Mouse (Mus musculus): Measurements from ENCODE around the gene Nemp1. TPM values are rescaled to one million over a fixed set of nuclear protein-coding genes. Genes with fewer than 3 reads are reported as not detected.

Nemp1 gene
- polyA plus RNA-seq, 1 experiment from 2014 or later = 7.8 TPM

DNA sequence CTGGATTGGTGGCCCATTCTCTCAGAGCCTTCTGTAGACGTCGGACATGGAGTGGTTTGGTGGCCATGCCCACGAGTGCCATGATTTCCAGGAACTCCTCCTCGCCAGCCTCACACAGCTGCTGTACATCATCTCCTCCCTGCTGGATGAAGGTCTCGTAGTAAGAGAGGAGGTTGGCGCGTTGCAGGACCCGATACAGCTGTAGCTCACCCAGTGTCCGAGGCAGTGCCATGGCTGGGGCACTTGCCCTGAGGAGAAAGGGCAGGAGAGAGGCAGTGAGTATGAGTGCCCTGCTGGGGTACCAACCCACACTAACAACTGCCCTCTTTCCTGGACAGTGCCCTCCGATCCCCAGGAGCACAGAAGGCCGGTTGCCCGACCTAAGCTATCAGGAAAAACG is 1.8 kb upstream of the Nemp1 start:
- Histone ChIP-seq H3K4me3 (peak overlapping the region; percentile 78), H3K9me3 (replicated peaks) (no peaks in the 10 kb centered on the region), H3K27ac (peak overlapping the region; percentile 99; the same call in 1 of the 2 replicates), H3K4me1 (replicated peaks) (peaks cover 79% of the 10 kb centered on the region), H3K36me3 (peaks cover 15% of the 10 kb centered on the region), H3K27me3 (no peaks in the 10 kb centered on the region), H3K9ac (peak overlapping the region; percentile 89), H3K4me2 (peak overlapping the region; percentile 85)
- WGBS = 56% methylated on average over 13 of the region's 13 CpGs
- no peak for ATAC-seq (replicated peaks; ENCODE audit: insufficient number of reproducible peaks, insufficient read depth, low FRiP score, low read depth)

DNA sequence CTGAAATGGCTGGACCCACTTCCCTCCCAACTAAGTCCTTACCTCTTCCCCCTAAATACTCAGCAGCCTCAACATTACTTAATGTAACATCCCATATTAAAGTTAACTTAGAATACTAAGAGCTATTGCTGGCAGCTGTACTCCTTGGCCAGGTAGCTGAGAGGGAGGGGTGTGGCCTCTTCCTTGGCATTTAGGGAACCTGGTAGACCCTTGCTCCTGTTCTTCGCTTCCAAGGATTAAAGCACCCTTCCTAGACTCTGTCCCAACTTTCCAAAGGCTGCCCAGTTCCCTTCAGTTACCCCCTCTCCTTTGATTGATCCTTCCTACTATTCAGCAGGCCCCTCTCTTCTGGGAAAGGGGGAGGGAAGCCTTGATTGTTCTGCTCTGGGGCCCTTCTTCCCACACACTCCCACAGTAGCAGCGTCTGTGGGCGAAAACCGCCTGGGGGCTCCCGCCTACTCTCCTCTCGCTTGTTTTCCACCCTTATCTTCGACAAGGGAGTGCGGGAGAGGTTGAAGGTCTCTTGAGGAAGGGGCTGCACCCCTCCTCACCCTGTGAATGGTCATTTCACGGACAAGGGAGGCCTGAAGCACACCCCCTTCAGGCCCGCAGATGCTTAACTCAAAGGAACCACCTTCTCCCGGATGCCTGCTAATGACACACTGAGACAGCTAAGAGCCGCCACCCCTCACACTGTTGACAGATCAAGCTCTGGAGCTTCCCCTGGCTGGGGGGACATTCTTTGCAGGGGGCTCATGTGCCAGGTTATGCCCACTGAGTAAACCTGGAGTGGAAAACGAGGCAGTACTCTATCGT is 1.1 kb upstream of the Nemp1 start:
- peak overlapping the region; percentile 99 for H3K27ac ChIP-seq
- 12% methylated on average over 14 of the region's 14 CpGs for WGBS
- H3K4me3 ChIP-seq = peak overlapping the region; percentile 78
- no peaks in the 10 kb centered on the region for H3K27me3 ChIP-seq
- H3K9me3 ChIP-seq (replicated peaks) = no peaks in the 10 kb centered on the region
- H3K36me3 ChIP-seq = peaks cover 10% of the 10 kb centered on the region; the same call in 1 of the 2 replicates
- peak overlapping the region; percentile 89 for H3K9ac ChIP-seq
- no peak for ATAC-seq (replicated peaks; ENCODE audit: insufficient number of reproducible peaks, insufficient read depth, low FRiP score, low read depth)
- peaks cover 77% of the 10 kb centered on the region for H3K4me1 ChIP-seq (replicated peaks)
- H3K4me2 ChIP-seq = peak overlapping the region; percentile 85

DNA sequence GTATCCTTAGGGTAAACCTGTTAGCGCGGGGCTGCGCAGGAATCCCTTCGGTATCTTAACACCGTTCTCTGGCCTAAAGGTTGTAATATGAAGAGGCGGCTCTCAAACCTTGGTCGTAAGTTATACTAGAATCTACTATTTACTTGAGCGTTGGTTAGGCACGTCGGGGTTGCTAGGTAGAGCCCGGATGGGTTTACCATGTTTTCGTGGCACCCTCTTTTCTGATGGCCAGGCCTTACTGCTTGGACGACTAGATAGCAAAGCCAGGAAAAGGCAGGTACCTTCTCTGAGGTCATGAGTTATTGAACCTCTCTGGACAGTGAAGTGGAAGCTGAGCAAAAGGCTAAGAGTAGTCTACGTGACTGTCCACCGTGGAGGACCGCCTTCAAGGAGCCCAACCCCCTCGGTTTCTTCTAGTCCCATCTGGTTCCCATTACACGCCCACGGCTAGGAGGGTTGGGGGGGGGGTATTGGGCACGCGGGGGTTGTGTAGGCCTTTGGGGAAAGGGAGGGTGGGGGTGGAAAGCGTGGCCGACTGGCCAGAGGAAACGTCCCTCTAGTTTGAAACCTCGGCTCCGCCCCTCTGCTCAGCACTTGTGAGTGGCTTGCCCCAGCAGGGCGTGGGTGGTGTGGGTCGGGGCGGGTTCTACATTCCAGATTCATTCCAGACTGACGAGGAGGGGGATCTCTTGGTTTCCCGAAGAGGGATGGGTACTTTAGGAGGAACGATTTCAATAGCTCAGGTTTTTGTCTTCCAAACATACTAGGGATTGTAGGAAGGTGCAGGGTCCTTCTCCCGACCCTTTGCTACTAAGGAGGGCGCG is 780 bp downstream of the Nemp1 start:
- H3K4me3 ChIP-seq = peak overlapping the region; percentile 78
- peaks cover 58% of the 10 kb centered on the region for H3K4me1 ChIP-seq (replicated peaks)
- peak overlapping the region; percentile 89 for H3K9ac ChIP-seq
- WGBS = 2% methylated on average over 35 of the region's 35 CpGs
- peak overlapping the region; percentile 99 for H3K27ac ChIP-seq
- H3K36me3 ChIP-seq = peaks cover 7% of the 10 kb centered on the region; the same call in 1 of the 2 replicates
- H3K27me3 ChIP-seq = no peaks in the 10 kb centered on the region
- H3K4me2 ChIP-seq = peak overlapping the region; percentile 85
- peak; percentile 76 for ATAC-seq (replicated peaks; ENCODE audit: insufficient number of reproducible peaks, insufficient read depth, low FRiP score, low read depth)
- H3K9me3 ChIP-seq (replicated peaks) = no peaks in the 10 kb centered on the region

DNA sequence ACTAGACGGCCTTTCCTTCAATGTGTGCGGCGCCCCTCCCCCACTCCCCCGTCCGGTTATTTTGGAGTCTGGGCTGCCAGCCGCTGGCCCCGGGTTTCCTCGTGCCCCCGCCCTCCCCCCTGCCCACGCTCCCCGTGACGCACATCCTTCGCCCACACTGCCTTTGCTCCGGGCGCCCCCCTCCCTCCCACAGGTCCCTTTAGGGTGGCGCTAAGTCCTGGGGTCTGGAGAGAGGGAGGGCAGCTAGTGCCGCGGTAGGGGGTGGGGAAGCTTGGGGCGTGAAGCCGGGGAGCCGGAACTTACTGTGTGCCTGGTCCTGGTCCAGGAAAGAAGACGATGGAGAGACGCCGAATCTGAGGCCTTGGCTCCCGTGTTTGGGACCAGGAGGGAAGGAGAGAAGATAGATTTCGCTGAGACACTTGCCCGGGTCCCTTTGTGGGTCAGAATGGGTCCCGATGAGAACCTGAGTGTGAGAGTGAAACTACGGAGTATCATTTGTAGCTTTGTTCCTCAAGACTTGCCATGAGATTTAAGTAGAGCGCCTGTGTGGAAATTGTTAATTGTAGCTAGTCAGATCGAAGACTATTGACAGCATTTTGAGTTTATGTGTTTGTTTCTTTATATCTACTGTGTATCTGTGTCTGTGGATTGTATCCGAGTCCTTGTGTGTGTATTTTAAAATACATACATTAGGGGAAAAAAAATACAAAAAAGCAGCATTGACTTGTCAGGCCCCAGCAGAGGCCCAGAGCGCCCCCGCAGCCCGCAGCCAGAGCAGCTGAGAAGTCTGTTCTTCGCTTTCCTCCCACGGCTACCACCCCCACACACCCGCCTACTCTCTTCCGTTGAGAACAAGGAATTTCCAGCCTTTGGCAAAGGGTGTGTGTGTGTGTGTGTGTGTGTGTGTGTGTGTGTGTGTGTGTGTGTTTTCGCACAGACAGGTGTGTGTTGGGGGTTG is 1.7 kb downstream of the Nemp1 start, which contains the start of gene Nab2:
Gene Nab2 (minus strand): TSS at position 476 of the 958 bp plus-strand sequence.
- peak within 1 kb of the TSS; percentile 99 for H3K27ac ChIP-seq
- ATAC-seq (replicated peaks; ENCODE audit: insufficient number of reproducible peaks, insufficient read depth, low FRiP score, low read depth) = peak; percentile 64
- H3K4me2 ChIP-seq = peak within 1 kb of the TSS; percentile 85
- 2% methylated on average over 40 of the region's 40 CpGs for WGBS
- H3K9me3 ChIP-seq (replicated peaks) = no peaks in the 10 kb centered on the region
- peaks cover 49% of the 10 kb centered on the region for H3K4me1 ChIP-seq (replicated peaks)
- peaks cover 7% of the 10 kb centered on the region; the same call in 1 of the 2 replicates for H3K36me3 ChIP-seq
- no peaks in the 10 kb centered on the region for H3K27me3 ChIP-seq
- H3K4me3 ChIP-seq = peak within 1 kb of the TSS; percentile 78
- H3K9ac ChIP-seq = peak within 1 kb of the TSS; percentile 89

DNA sequence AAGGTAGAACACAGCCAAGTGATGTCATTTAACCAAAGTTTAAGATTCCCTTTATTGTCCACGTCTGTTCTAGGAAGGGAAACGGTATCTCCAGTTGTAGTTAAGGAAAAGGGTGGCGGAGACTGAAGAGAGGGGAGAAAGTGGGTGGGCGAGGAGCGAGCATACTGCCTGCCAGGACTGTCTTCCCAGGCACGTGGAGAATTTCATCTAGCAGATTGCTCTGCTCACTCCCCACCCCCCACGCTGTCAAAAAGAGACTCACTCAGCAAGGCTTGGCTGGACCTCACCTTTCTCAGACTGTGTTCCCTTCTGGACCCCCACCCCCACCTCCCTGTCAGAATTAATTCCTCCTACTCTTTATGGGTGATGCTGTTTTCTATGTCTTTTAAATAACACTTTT is 2.5 kb downstream of the Nemp1 start:
- H3K27me3 ChIP-seq = no peaks in the 10 kb centered on the region
- ATAC-seq (replicated peaks; ENCODE audit: insufficient number of reproducible peaks, insufficient read depth, low FRiP score, low read depth) = no peak
- H3K4me1 ChIP-seq (replicated peaks) = peaks cover 41% of the 10 kb centered on the region
- peaks cover 2% of the 10 kb centered on the region; the same call in 1 of the 2 replicates for H3K36me3 ChIP-seq
- no peaks in the 10 kb centered on the region for H3K9me3 ChIP-seq (replicated peaks)
- peak overlapping the region; percentile 99 for H3K27ac ChIP-seq
- H3K9ac ChIP-seq = peak overlapping the region; percentile 18; the same call in 1 of the 2 replicates
- peak overlapping the region; percentile 85 for H3K4me2 ChIP-seq
- peak overlapping the region; percentile 78 for H3K4me3 ChIP-seq
- 1% methylated on average over 7 of the region's 7 CpGs for WGBS

DNA sequence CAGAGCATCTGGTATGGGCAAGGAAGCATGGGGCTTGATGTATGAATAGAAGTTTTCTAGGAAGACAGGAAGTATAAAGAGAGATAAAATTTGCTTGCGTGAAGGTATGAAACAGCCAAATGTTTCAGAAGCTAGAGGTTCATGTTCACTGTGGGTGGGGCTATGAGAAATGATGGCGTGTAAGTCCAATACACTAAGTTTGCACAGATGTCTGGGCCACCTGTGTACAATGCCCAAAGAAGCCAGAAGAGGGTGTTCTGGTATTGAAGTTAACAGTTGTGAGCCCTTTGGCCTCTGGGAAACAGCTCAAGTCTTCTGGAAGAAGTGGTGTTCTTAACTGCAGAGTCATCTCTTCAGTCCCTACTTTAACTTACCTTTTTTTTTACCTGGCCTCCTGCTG is 3.5 kb downstream of the Nemp1 start:
- H3K4me1 ChIP-seq (replicated peaks) = peaks cover 35% of the 10 kb centered on the region
- ATAC-seq (replicated peaks; ENCODE audit: insufficient number of reproducible peaks, insufficient read depth, low FRiP score, low read depth) = no peak
- H3K27me3 ChIP-seq = no peaks in the 10 kb centered on the region
- no peak overlapping the region for H3K27ac ChIP-seq
- H3K4me2 ChIP-seq = no peak overlapping the region
- no peaks in the 10 kb centered on the region for H3K36me3 ChIP-seq
- H3K9me3 ChIP-seq (replicated peaks) = no peaks in the 10 kb centered on the region
- no peak overlapping the region for H3K9ac ChIP-seq
- H3K4me3 ChIP-seq = no peak overlapping the region
- 86% methylated on average over 2 of the region's 2 CpGs for WGBS

DNA sequence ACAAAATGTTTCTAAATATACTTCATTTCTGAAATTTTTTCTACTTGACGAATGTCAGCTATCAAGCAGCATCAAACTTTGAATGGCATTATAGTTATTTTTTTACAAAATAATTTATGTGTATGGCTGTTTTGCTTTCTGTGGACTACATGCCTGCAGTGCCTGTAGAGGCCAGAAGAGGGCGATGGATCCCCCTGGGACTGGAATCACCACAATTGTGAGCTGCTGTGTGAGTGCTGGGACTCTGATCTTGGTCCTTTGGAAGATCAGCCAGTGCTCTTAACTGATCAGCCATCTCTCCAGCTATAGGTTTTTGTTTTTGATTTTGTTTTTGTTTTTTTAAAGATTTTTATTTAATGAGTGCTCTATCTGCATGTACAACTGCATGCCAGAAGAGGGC is 4.6 kb downstream of the Nemp1 start:
- Histone ChIP-seq H3K4me2 (no peak overlapping the region), H3K27ac (no peak overlapping the region), H3K4me3 (no peak overlapping the region), H3K4me1 (replicated peaks) (peaks cover 33% of the 10 kb centered on the region), H3K36me3 (no peaks in the 10 kb centered on the region), H3K9ac (no peak overlapping the region), H3K27me3 (no peaks in the 10 kb centered on the region), H3K9me3 (replicated peaks) (no peaks in the 10 kb centered on the region)
- WGBS = 37% methylated on average over 2 of the region's 2 CpGs
- ATAC-seq (replicated peaks; ENCODE audit: insufficient number of reproducible peaks, insufficient read depth, low FRiP score, low read depth) = no peak

DNA sequence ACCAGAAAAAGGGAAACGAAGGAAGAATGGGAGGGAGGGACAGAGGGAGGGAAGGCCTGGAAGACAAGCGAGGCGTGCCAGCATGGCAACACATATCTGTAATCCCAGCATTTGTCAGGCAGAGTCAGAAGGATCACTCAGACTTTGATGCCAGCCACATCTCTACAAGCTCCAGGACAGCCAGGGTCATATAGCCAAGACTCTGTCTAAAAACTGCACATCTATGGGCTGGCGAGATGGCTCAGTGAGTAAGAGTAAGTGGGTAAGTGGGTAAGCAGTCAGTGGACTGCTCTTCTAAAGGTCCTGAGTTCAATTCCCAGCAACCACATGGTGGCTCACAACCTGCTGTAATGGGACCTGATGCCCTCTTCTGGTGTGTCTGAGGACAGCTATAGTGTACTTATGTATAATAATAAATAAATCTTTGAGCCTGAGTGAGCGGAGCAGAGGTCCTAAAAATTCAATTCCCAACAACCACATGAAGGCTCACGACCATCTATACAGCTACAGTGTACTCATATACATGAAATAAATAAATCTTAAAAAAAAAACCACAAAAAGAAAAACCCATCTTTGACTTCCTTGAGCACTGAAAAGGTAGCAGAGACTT is 7.5 kb downstream of the Nemp1 start:
- peaks cover 27% of the 10 kb centered on the region for H3K4me1 ChIP-seq (replicated peaks)
- WGBS = 84% methylated on average over 6 of the region's 6 CpGs
- H3K4me3 ChIP-seq = no peak overlapping the region
- H3K9ac ChIP-seq = no peak overlapping the region
- no peak overlapping the region for H3K4me2 ChIP-seq
- H3K9me3 ChIP-seq (replicated peaks) = no peaks in the 10 kb centered on the region
- no peak for ATAC-seq (replicated peaks; ENCODE audit: insufficient number of reproducible peaks, insufficient read depth, low FRiP score, low read depth)
- no peaks in the 10 kb centered on the region for H3K36me3 ChIP-seq
- H3K27me3 ChIP-seq = no peaks in the 10 kb centered on the region
- no peak overlapping the region for H3K27ac ChIP-seq

DNA sequence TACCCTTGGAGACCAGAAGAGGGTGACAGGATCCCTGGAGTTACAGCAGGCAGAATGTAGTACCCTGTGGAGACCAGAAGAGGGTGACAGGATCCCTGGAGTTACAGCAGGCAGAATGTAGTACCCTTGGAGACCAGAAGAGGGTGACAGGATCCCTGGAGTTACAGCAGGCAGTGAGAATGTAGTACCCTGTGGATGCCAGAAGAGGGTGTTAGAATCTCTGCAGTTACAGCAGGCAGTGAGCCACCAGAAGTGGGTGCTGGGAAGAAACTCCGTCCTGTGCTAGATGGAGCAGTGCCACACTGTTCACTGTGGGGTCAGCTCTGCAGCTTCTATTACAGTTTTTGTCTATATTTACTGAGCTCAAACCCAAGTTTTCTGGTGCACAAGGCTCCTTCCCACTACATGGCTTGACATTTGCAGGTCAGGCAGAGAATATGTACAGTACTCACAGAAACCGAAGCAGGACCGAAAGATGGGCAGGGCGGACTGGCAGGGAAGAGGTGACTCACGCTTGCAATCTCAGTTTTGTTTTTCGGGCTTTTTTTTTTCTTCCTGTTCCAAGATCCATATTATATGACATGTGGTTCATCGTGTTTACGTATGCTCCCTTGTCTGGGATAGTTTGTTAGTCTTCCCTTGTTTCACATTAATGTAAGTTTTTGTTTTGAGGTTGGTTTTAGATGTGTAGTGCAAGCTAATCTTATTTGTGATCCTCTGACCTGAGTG is 8.3 kb downstream of the Nemp1 start:
- Histone ChIP-seq H3K36me3 (no peaks in the 10 kb centered on the region), H3K9ac (no peak overlapping the region), H3K27me3 (no peaks in the 10 kb centered on the region), H3K4me3 (no peak overlapping the region), H3K4me1 (replicated peaks) (peaks cover 20% of the 10 kb centered on the region), H3K9me3 (replicated peaks) (no peaks in the 10 kb centered on the region), H3K27ac (peak overlapping the region; percentile 62), H3K4me2 (peak overlapping the region; percentile 29; the same call in 1 of the 2 replicates)
- no peak; the same call in 1 of the 2 replicates for ATAC-seq (replicated peaks; ENCODE audit: insufficient number of reproducible peaks, insufficient read depth, low FRiP score, low read depth)
- 74% methylated on average over 8 of the region's 8 CpGs for WGBS

Data from heart, embryonic 15.5 days (tissue).